Mouse (Mus musculus) layer of hippocampus, adult 11-12 months (tissue): ENCODE results near the gene Bmp6.

Source experiments
- DNase-seq: peaks from one replicate; pipeline ENCODE4 v3.0.0; 2022; ENCODE audit warnings: low spot score

Gene Bmp6

DNA sequence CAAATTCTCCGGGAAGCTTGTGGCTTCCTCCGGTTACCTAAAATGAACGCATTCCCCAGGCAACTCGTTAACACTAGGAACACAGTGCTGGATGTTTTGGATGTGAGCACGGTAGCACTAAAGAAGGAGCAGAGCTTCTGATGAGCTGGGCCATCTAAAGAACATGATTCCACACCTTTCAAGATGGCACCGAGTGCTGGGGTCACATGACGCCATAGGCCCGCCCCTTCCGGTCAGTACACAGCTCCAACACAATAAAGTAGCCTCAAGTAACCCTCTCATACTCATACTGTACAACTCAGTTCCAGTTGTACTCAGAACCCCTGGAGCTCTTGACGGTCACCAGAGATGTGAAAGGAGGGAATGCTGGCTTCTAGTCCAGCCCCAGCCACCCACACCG is 171.7 kb downstream of the Bmp6 start:
- DNase-seq, result no peak

DNA sequence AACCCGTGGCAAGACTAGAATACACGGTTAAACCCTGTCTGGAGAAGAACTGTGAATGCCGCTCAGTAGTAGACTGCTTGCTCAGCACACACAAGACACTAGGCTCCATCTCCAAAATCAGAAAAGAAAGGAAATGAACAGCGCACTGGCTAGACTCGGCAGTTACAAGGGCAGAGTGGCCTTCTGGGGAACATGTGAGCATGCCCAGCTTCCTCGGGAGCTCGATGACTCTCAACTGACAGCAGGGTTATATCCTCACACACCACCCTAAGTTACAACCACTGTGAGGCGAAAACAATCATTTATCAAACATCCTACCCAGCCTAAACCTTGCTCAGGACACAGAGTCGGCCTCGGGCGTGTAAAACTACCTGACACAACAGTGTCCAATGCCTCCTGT is 175.4 kb downstream of the Bmp6 start:
- no peak for DNase-seq

DNA sequence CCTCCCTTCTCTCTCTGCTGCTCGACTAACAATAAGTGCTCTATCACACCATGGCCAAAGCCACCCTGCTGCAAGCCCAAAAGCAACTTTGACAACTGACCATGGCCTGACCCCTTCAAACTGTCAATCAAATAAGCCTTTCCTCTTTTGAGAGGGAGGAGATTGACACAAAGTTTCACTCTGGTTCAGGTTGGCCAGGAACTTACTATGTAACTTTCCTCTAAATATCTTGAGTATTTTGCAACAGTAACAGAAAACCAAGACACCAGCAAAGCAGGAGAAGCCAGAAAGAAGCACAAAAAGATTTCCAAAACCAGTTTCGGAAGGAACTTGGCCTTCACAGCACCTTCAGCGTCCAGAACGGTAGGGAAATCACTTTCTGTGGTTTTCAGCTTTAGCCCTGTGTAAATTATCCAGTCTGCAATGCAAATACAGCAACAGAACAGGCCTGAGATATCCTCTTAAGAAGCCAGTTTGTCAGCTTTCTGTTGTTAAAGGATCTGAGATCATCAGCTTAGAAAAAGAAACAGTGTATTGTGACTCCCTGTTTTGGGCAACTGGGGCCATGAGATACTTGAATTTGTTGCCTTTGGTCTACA is 177.2 kb downstream of the Bmp6 start:
- DNase-seq, result no peak

DNA sequence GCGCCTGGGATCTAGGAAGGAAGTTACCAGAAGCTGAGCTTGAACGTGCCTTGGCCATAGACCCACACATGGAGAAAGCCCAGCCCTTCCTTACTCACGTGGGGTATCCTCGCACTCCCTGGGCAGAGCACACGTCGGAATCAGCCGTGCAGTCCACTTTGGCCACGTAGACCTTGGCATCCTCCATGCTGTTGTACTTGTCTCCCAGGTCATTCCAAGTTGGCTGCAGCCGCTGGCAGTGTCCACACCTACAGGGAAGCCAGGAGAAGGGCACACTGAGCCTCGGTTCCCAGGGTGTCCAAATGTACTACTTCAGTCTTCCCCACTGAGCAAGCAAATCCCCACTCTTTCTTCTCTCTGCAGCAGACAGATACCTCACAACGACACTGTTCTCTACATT is 178.3 kb downstream of the Bmp6 start:
- DNase-seq, result no peak

DNA sequence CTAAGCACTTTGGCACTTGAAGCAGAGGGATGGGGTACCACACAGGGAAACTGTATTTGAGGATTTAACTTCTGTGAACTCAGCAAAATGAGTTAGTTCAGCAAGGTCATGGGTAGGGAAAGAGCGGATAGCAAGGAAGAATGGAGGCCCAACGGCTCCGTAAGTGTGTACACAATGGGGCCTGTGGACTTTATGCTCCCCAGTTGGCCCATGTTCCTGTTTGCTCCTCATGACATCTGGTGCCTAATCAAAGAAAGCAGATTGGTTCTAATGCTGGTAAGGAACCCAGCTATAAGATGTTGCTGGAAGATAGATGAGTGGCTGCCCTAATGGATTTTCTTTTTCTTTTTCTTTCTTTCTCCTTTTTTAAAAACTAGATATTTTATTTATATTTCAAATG is 180.4 kb downstream of the Bmp6 start:
- DNase-seq, result no peak

DNA sequence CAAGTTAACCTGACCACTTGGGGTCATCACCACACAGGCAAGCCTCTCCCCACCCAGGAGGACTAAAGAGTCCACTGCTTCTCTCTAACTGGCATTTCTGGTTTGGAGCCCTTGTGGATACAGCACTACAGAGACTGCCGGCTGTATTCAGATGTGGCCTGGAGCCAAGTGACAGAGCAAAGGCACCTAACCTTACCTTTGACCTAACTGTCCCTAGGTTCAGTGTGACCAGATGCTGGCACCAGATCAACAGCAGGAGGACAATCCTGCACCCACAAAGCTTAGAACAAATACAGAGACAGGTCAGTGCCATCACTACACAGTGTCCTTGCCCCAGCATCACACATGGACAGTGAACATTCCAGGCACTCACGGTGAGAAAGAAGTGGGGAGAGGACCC is 181.2 kb downstream of the Bmp6 start:
- no peak for DNase-seq

DNA sequence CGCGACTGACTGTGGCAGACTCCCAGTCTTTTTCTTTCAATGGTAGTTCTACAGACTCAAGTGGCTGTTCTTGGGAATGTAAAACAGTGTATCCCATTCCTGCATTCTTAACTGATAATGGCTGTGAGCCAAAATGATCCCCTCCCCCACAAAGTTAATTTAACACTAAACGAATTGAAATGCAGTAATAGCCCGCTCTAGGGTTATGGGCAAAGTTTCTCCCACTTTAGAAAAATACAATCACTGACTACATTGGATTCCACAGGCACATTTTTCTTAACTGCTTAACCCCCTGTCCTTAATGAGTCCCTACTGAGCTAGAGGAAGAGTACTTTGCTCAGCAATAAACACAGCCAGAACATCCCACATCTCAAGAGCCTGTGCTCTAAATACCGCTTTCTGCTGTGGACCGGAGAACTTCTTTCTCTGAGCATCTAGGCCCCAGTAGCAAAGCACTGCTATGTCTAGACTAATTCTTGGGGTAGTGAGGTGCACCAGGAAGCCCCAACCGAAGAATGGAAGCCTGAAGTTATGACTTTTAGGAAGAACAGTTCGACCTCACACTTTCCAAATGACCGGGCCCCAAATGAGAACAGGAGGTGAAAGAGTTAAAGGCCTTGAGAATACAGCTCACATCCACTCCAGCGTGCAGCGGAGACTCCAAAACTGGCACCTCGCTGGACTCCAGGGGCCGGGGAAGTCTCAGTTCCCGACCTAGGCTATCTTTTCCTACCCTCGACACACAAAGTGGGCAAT is 182.3 kb downstream of the Bmp6 start:
- DNase-seq, result no peak

DNA sequence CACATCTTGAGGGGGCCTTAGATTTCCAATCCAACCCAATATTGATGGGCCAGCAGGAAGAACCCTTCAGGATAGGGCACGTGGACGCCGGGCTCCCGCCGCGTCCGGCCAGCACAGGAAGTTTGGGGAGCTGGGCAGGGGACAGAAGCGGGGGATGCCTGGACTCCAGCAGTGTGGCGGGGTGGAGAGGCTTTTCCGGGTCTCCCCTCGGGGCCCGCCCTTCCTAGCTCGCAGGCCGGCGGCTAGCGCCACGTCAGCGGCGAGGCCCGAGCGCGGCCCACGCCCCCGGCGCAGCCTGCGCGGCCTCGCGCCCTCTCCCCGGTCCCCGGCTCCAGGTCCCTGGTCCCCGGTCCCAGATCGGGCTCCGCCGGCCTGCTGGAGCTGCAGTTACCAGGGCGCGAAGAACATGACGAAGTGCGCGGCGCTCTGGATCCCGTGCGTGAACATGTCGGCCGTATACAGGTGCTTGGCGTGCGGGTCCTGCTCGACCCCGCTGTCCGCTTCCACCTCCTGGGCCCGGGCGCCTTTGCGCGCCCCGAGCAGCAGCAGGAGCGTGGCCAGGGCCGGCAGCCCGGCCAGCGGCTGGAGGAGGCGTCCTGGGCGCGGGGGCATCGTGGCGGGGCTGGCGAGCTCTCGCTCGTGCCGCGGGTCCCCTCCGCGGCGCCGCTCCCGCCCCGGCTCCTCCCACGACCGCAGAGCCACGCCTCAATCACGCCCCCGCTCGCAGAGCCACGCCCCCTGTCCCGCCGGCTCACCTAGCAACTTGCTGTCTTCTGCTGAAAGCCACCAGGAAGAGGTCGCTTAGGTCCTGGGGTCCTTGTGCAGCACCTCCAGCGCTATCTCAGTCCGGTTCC is 183.1 kb downstream of the Bmp6 start:
- DNase-seq, result peak; percentile 77

DNA sequence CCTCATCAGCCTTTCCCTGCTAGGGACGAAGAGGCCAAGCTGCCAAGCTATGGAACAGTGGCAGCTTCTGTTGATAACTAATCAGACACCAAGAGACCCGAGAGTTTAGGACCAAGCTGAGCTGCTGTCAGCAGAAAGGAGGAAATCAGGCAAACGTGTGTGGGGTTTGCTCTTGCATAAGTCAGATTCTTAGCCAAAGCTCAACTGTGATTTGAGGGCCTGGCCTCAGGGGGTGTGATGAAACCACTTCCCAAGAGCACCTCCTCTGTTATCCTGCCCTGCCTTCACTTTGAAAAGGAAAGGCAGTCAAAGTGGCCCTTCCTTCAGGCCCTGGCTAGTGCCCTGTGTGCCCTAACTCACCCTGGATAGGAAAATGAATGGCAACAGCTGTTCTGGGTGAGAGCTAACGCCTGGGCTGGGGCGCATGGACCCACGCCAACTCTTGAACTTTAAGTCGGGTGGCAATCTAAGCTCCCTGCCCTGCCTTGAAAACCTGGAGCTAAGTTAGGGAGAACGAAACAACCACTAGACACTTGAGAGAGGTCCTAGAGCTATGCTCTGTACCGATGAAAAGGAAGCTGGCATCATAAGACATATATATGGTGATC is 183.9 kb downstream of the Bmp6 start, which contains the start of gene Txndc5:
TSS of gene Txndc5 (minus strand) at position 138 of the 608 bp plus-strand sequence.
- no peak for DNase-seq

DNA sequence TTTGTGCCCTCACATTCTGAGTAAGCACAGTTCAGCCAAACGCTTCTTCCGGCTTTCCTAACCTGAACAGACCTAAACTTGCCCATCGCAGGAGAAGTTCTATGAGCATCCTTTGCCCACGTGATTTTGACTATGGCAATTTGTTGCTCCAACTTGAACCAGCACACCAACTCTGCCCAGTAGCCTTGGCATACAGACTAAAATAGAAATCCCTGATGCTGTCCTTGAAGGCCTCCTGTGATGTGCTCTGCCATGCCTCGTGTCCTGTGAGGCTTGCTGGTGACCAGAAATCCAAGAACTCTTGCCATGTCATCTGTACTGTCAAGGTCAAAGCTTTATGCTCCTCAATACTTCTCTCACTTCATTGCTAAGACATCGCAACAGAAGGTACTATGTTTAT is 184.7 kb downstream of the Bmp6 start:
- DNase-seq, result no peak

DNA sequence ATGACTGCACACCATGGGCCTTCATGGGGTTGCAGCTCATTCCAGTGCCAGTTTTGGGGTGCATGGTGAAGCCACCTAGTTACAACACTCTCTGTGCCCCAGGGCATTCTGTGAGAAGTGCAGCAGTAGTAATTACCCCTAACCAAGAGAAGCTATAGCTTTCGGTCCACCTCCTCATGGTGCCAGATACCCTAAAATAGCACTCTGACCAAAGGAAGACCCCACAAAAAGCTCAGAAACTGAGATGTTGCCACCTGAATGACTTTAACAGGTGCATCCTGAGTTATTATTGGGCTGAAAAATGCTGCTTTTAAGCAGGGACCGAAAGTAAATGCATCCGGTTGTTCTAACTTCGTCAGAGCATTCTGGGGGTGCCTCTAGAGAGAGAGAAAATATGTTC is 186.6 kb downstream of the Bmp6 start:
- no peak for DNase-seq

DNA sequence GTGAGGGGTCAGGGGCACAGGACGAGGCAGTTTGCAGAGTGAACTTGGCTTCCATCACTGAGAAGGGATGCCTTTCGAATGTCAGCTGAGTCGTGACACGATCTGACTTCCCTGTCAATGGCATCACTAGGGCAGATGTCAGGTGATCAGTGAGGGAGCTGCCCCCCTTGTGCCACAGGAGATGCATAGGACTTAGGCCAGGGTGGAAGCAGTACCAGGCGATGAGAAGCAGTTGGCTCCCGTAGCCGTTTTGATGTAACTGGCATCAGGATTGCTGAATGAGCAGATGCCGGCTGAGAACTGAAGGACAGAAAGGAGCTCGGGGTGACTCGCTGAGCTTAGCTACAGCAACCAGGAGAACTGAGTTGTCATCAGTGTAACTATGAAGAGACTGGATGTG is 188.6 kb downstream of the Bmp6 start:
- no peak for DNase-seq

DNA sequence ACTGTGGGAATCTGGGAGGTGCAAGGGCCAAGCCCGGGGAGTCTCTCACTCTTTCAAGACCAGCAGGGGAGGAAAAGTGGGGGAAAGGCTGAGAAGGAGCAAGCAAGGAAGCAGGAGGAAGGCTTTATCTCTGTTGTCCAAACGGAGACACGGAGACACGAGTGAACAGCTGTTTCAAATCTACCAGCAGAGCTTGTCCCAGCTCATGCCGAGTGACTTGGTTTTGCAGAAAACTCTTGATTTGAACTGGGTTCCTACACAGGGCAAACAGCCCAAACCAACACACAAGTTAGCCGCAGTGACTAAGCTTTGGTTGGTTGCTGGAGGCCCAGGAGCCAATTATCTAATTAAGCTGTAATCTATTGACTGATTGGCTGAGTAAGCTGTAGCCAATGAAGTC is 189.1 kb downstream of the Bmp6 start:
- DNase-seq, result no peak

DNA sequence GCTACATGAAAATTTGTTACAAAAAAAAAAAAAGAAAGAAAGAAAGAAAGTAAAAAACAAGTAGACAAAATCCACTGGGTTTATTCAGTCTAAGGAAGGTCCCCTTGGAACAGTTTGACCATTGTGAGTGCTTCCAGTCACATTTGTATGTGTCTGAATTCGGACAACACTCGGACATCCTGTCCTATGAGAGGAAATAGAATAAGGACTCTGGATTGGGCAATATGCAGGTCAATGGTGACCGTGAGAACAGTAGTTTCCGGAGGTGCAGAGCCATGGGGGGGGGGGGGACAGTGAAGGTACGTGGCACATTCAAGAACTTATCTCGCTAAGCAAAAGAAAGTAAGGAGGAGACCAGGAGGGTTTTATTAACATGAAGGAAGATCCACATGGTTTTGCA is 189.8 kb downstream of the Bmp6 start:
- DNase-seq, result no peak

DNA sequence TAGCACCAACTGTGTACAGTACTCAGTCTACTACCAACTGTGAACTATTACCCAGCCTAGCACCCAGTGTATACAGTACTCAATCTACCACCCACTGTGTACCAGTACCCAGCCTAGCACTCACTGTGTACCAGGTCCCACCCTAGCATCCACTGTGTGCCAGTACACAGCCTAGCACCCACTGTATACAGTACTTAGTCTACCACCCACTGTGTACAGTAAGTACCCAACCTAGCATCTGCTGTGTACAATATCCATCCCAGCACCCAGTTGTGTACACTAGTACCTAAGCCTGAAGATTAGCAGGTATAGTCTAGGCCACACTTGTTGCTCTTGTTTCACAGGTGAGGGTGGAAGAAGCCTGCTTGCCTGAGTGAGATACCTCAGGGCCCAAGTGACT is 192.6 kb downstream of the Bmp6 start:
- DNase-seq, result no peak

DNA sequence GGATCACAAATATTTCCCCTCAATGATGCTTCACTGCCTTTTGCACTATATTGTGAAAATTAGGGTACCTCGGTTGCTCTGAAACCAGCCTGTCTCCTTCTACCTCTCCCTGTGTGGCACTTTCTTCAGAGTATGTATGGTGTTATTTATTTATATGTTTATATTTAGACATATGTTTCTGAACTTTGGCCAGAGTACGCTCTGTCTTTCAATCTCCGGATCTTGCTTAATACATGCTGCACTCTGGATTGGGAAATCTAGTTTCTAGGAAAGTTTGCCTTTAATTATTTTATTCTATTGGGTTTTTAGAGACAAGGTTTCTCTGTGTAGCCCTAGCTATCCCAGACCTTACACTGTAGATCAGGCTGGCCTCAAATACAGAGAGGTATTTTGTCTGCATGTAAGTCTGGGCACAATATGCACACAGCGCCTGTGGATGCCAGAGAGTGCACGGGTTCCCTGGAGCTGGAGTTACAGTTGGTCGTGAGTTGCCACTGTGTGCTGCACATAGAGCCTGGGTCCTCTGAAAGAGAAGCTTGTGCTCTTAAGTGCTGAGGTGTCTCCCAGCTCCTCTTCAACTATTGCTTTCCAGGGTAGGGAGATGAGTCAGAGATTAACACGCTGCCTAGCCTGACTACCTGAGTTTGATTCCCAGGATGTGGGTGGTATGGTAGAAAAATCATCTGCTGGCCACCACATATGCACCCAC is 194.4 kb downstream of the Bmp6 start:
- DNase-seq, result no peak

DNA sequence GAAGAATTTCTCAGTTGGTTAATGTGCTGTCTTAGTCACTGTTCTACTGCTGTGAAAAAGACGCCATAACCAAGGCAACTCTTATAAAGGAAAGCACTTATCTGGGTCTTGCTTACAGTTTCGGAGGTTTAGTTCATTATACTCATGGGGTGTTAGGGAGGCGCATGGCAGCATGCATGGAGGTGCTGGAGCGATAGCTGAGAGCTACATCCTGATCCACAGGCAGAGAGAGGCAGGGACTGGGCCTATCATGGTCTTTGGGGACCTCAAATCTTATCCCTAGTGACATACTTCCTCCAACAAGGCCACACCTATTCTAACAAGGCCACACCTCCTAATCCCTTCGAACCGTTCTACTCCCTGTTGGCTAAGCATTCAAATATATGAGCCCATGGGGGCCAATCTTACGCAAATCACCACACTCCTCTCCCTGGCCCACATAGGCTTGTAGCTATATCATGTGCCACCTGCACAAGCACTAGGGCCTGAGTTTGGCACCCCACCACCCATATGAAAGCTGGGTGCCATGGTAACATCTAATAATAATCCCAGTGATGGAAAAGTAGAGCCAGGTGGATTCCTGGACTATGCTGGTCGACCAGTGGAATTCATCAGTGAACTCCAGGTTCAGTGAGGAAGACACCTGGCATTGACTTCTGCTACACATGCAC is 198.7 kb downstream of the Bmp6 start:
- DNase-seq, result no peak

DNA sequence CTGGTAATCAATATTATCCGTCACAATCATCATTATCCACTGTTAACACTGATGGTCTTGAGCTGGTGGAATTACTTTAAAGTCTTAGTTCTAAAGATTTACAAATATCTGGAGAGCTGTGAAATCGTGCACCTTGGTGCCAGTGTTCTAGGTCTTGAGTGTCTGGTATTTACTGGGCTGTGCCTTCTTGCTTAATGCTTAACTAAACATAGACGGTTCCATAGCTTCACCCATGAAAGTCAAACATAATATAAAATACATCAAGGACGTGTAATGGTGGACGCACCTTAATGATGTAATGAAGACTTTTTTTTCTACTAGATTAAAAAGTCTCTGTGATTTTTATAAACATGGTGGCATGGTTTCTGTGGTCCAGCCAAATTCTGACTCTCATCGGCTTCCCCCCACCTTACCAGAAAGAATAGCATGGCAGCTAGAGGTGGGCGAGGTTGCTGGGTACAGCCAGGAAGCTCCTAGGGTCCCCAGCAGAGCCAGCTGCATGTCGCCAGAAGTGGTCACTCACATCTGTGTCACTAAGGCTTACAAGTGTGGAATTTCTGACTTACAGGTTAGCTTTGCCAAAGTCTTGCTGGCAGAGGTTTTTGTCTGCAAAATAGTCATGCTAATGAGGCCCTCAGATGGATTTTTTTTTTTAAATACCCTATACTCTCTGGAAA is 200.0 kb downstream of the Bmp6 start:
- no peak for DNase-seq

DNA sequence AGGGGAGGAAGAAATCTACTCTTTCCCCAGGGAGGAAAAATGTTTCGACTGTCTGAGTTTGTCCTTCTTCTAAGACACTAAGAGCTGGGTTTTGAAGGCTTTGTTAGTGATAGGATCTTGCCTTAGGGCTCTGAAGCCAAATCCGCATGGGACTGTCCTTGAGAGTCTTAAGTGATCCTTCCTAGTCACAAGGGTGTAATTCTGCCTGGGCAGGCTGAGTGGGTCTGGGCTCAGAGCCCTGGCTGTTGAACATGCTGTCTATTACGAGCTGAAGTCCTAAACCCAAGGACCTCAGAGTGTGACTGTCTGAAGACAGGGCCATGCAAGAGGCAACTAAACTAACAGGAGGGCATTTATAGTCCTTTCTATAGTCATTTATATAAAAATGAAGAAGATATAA is 200.6 kb downstream of the Bmp6 start:
- DNase-seq, result no peak

DNA sequence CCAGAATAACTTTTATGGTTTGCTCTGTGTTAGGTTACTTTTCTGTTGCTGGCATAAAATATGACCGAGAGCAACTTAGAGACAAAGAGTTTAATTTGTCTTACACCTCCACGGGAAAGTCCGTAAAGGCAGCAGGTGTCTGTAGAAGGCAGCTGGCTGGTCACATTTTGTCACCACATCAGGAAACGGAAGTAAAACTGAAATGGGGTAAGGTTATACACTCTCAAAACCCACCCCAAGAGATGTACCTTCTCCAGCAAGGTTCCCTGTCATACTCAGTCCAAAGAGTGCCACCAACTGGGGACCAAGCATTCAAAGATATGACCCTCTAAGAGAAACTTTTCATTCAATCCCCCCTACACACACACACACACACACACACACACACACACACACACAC is 201.8 kb downstream of the Bmp6 start:
- DNase-seq, result no peak

DNA sequence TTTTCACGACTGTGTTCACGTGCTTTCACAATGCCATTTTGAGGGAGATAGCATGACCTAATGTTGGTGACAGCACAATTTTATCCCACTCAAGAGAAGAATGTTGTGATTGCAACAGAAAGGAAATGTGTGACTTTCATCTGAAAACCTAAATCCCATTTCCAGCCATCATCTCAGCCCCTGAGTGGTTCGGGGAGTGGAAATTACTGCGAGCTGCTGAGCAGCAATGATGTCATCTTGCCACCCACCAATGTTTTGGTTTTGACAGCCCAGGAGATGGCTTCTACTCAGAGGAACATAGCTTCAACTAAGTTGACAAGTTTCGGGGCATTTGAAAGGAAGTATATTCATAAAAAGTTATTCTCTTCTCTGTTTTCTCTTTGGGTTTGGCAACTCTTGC is 202.8 kb downstream of the Bmp6 start:
- DNase-seq, result no peak
